Mouse (Mus musculus) CH12.LX (cell line): ENCODE data around the gene Xrn2. TPM values are rescaled to one million over a fixed set of nuclear protein-coding genes. Genes with fewer than 3 reads are reported as not detected.

Source experiments
- DNase-seq: peaks from one replicate; pipeline ENCODE4 v3.0.0-alpha.2; 2013; ENCODE audit errors: extremely low read depth
- H3K27ac ChIP-seq: 2 replicates; pipeline ENCODE4 v1.5.1; 2012; ENCODE audit warnings: low read depth, mild to moderate bottlenecking, control low read depth, moderate library complexity; ENCODE audit not compliant: insufficient read depth
- H3K27me3 ChIP-seq: replicated peaks from 2 replicates; pipeline ENCODE3; 2012; ENCODE audit warnings: inconsistent platforms
- H3K36me3 ChIP-seq, 2 experiments: replicated peaks in 1 of 2; 2 replicates each; pipeline versions ENCODE3 to v1.6.1; 2012; ENCODE audit warnings: inconsistent platforms in 1 of 2, low read length in 1 of 2, mild to moderate bottlenecking in 1 of 2, mixed read lengths in 1 of 2, moderate library complexity in 1 of 2; ENCODE audit not compliant: control insufficient read depth in 1 of 2, insufficient read depth in 1 of 2
- H3K4me1 ChIP-seq, 2 experiments: 2 replicates each; pipeline ENCODE4 v1.6.1; 2012; ENCODE audit warnings: inconsistent platforms in 1 of 2, moderate library complexity in 1 of 2; ENCODE audit not compliant: insufficient read depth in 2 of 2, control insufficient read depth in 1 of 2
- H3K4me2 ChIP-seq: 2 replicates; pipeline ENCODE4 v1.6.1; 2012; ENCODE audit warnings: low read depth, mild to moderate bottlenecking, control low read depth; ENCODE audit not compliant: poor library complexity, insufficient read depth, severe bottlenecking
- H3K4me3 ChIP-seq, 3 experiments: fragments of 150-350 bp in 1 of 3; sonication (generic) in 1 of 3; replicated peaks in 1 of 3; 2 replicates each; pipeline versions ENCODE3 to v1.5.1; 2011 to 2012; ENCODE audit warnings: low read depth in 2 of 3, low read length in 2 of 3, mild to moderate bottlenecking in 2 of 3, moderate library complexity in 2 of 3, control low read depth in 1 of 3, improper control_type of control experiment in 1 of 3, inconsistent platforms in 1 of 3, mixed read lengths in 1 of 3; ENCODE audit not compliant: poor library complexity in 1 of 3
- H3K79me2 ChIP-seq: replicated peaks from 2 replicates; pipeline ENCODE4 v1.6.1; 2012; ENCODE audit warnings: mild to moderate bottlenecking, moderate library complexity; ENCODE audit not compliant: control insufficient read depth, poor library complexity, insufficient read depth, severe bottlenecking; ENCODE audit errors: extremely low read depth
- H3K9ac ChIP-seq: 2 replicates; pipeline ENCODE4 v1.6.1; 2012; ENCODE audit warnings: low read depth, mild to moderate bottlenecking, control low read depth, moderate library complexity; ENCODE audit not compliant: insufficient read depth
- H3K9me3 ChIP-seq: replicated peaks from 2 replicates; pipeline ENCODE3; 2012; ENCODE audit warnings: low read length, inconsistent platforms, mixed read lengths
- BHLHE40 ChIP-seq: IDR thresholded peaks from 2 replicates; pipeline ENCODE4 v1.6.1; 2011; ENCODE audit warnings: mild to moderate bottlenecking, low read depth, low read length, improper control_type of control experiment
- CHD1 ChIP-seq: IDR thresholded peaks from 2 replicates; pipeline ENCODE4 v1.6.1; 2012; ENCODE audit warnings: low read depth, low read length, improper control_type of control experiment, inconsistent platforms
- CHD2 ChIP-seq: IDR thresholded peaks from 2 replicates; pipeline ENCODE4 v1.6.1; 2011; ENCODE audit warnings: low read length, improper control_type of control experiment
- CTCF ChIP-seq, 2 experiments: IDR thresholded peaks in 1 of 2; conservative IDR thresholded peaks in 1 of 2; 2 replicates each; pipeline ENCODE4 v1.5.1; 2011 to 2012; ENCODE audit warnings: low read depth in 2 of 2, low read length in 2 of 2, improper control_type of control experiment in 1 of 2, inconsistent platforms in 1 of 2, mild to moderate bottlenecking in 1 of 2, moderate library complexity in 1 of 2
- E2F4 ChIP-seq: IDR thresholded peaks from 2 replicates; pipeline ENCODE4 v1.6.1; 2011; ENCODE audit warnings: low read depth, low read length, improper control_type of control experiment; ENCODE audit not compliant: insufficient replicate concordance
- ELF1 ChIP-seq: IDR thresholded peaks from 2 replicates; pipeline ENCODE4 v1.6.1; 2014; ENCODE audit warnings: low read depth, mild to moderate bottlenecking, inconsistent platforms, low read length, improper control_type of control experiment
- EP300 ChIP-seq: IDR thresholded peaks from 2 replicates; pipeline ENCODE4 v1.6.1; 2011; ENCODE audit warnings: low read length, improper control_type of control experiment
- ETS1 ChIP-seq: conservative IDR thresholded peaks from 2 replicates; pipeline ENCODE4 v1.6.1; 2012; ENCODE audit warnings: low read depth, mild to moderate bottlenecking, inconsistent platforms, low read length, improper control_type of control experiment, moderate library complexity
- GABPA ChIP-seq: IDR thresholded peaks from 2 replicates; pipeline ENCODE4 v1.6.1; 2012; ENCODE audit warnings: low read depth, low read length, improper control_type of control experiment, inconsistent platforms; ENCODE audit not compliant: insufficient replicate concordance
- HCFC1 ChIP-seq: IDR thresholded peaks from 2 replicates; pipeline ENCODE4 v1.6.1; 2012; ENCODE audit warnings: low read depth, mild to moderate bottlenecking, inconsistent platforms, low read length, improper control_type of control experiment
- IRF4 ChIP-seq: IDR thresholded peaks from 2 replicates; pipeline ENCODE4 v1.6.1; 2014; ENCODE audit warnings: low read depth, mild to moderate bottlenecking, inconsistent platforms, low read length, improper control_type of control experiment
- JUN ChIP-seq: IDR thresholded peaks from 2 replicates; pipeline ENCODE4 v1.6.1; 2011; ENCODE audit warnings: low read depth, mild to moderate bottlenecking, low read length, improper control_type of control experiment, moderate library complexity; ENCODE audit not compliant: insufficient read depth
- JUND ChIP-seq: conservative IDR thresholded peaks from 2 replicates; pipeline ENCODE4 v1.6.1; 2011; ENCODE audit warnings: low read depth, low read length, improper control_type of control experiment
- KAT2A ChIP-seq: IDR thresholded peaks from 2 replicates; pipeline ENCODE4 v1.6.1; 2012; ENCODE audit warnings: low read length, improper control_type of control experiment, inconsistent platforms; ENCODE audit not compliant: insufficient replicate concordance
- MAFK ChIP-seq: IDR thresholded peaks from 2 replicates; pipeline ENCODE4 v1.6.1; 2011; ENCODE audit warnings: low read length, improper control_type of control experiment; ENCODE audit not compliant: insufficient replicate concordance
- MAX ChIP-seq: IDR thresholded peaks from 2 replicates; pipeline ENCODE4 v1.6.1; 2011; ENCODE audit warnings: low read length, improper control_type of control experiment
- MAZ ChIP-seq: IDR thresholded peaks from 2 replicates; pipeline ENCODE4 v1.6.1; 2012; ENCODE audit warnings: low read depth, mild to moderate bottlenecking, inconsistent platforms, low read length, improper control_type of control experiment, moderate library complexity
- MEF2A ChIP-seq: IDR thresholded peaks from 2 replicates; pipeline ENCODE4 v1.6.1; 2014; ENCODE audit warnings: low read depth, mild to moderate bottlenecking, inconsistent platforms, low read length, improper control_type of control experiment, borderline replicate concordance
- MXI1 ChIP-seq: IDR thresholded peaks from 2 replicates; pipeline ENCODE4 v1.6.1; 2011; ENCODE audit warnings: mild to moderate bottlenecking, low read depth, low read length, improper control_type of control experiment
- MYC ChIP-seq: IDR thresholded peaks from 2 replicates; pipeline ENCODE4 v1.6.1; 2011; ENCODE audit warnings: low read depth, mild to moderate bottlenecking, improper control_type of control experiment, low read length
- NELFE ChIP-seq: IDR thresholded peaks from 2 replicates; pipeline ENCODE4 v1.6.1; 2011; ENCODE audit warnings: low read depth, low read length, improper control_type of control experiment
- NRF1 ChIP-seq: IDR thresholded peaks from 2 replicates; pipeline ENCODE4 v1.6.1; 2014; ENCODE audit warnings: low read depth, mild to moderate bottlenecking, inconsistent platforms, low read length, improper control_type of control experiment, moderate library complexity
- PAX5 ChIP-seq: IDR thresholded peaks from 2 replicates; pipeline ENCODE4 v1.6.1; 2012; ENCODE audit warnings: low read length, inconsistent platforms, mixed read lengths
- POLR2A ChIP-seq: IDR thresholded peaks from 2 replicates; pipeline ENCODE4 v1.6.1; 2011; ENCODE audit warnings: low read depth, mild to moderate bottlenecking, improper control_type of control experiment, low read length
- POLR2AphosphoS2 ChIP-seq: IDR thresholded peaks from 2 replicates; pipeline ENCODE4 v1.6.1; 2011; ENCODE audit warnings: low read depth, low read length, improper control_type of control experiment
- RAD21 ChIP-seq: IDR thresholded peaks from 2 replicates; pipeline ENCODE4 v1.6.1; 2011; ENCODE audit warnings: low read depth, mild to moderate bottlenecking, low read length, improper control_type of control experiment, moderate library complexity
- RCOR1 ChIP-seq: conservative IDR thresholded peaks from 2 replicates; pipeline ENCODE4 v1.6.1; 2012; ENCODE audit warnings: low read depth, mild to moderate bottlenecking, inconsistent platforms, low read length, improper control_type of control experiment
- SIN3A ChIP-seq: IDR thresholded peaks from 2 replicates; pipeline ENCODE4 v1.6.1; 2012; ENCODE audit warnings: low read length, improper control_type of control experiment, inconsistent platforms
- SMC3 ChIP-seq: IDR thresholded peaks from 2 replicates; pipeline ENCODE4 v1.6.1; 2011; ENCODE audit warnings: low read depth, low read length, improper control_type of control experiment
- TBP ChIP-seq: conservative IDR thresholded peaks from 2 replicates; pipeline ENCODE4 v1.6.1; 2011; ENCODE audit warnings: low read depth, low read length, improper control_type of control experiment
- TCF12 ChIP-seq: IDR thresholded peaks from 2 replicates; pipeline ENCODE4 v1.6.1; 2014; ENCODE audit warnings: low read depth, mild to moderate bottlenecking, inconsistent platforms, low read length, improper control_type of control experiment
- UBTF ChIP-seq: IDR thresholded peaks from 2 replicates; pipeline ENCODE4 v1.6.1; 2012; ENCODE audit warnings: low read depth, mild to moderate bottlenecking, inconsistent platforms, low read length, improper control_type of control experiment, moderate library complexity
- USF1 ChIP-seq: IDR thresholded peaks from 2 replicates; pipeline ENCODE4 v1.6.1; 2014; ENCODE audit warnings: low read depth, mild to moderate bottlenecking, inconsistent platforms, low read length, improper control_type of control experiment
- USF2 ChIP-seq: conservative IDR thresholded peaks from 2 replicates; pipeline ENCODE4 v1.6.1; 2011; ENCODE audit warnings: low read depth, low read length, improper control_type of control experiment
- ZC3H11A ChIP-seq: IDR thresholded peaks from 2 replicates; pipeline ENCODE4 v1.6.1; 2012; ENCODE audit warnings: low read depth, mild to moderate bottlenecking, inconsistent platforms, low read length, improper control_type of control experiment
- ZKSCAN1 ChIP-seq: IDR thresholded peaks from 2 replicates; pipeline ENCODE4 v1.6.1; 2012; ENCODE audit warnings: low read depth, inconsistent platforms, low read length, improper control_type of control experiment, borderline replicate concordance
- ZMIZ1 ChIP-seq: IDR thresholded peaks from 2 replicates; pipeline ENCODE4 v1.6.1; 2012; ENCODE audit warnings: low read depth, mild to moderate bottlenecking, inconsistent platforms, low read length, improper control_type of control experiment
- ZNF384 ChIP-seq: IDR thresholded peaks from 2 replicates; pipeline ENCODE4 v1.6.1; 2012; ENCODE audit warnings: low read depth, low read length, improper control_type of control experiment, inconsistent platforms
- dilution Hi-C: fragments of 300-500 bp; cut with MboI; formaldehyde crosslinking; loops from 2 replicates; pipeline ENCODE4 v1.14.3; 2020; ENCODE audit warnings: low sequenced_read_pairs; ENCODE audit not compliant: extremely low pct_unique_long_range_greater_than_20kb, extremely low pct_ligation_motif_present
- in situ Hi-C: fragments of 300-500 bp; cut with MboI; formaldehyde crosslinking; loops from 3 replicates; pipeline ENCODE4 v1.14.3; 2019; ENCODE audit warnings: low sequenced_read_pairs, low pct_ligation_motif_present, low pct_unique_long_range_greater_than_20kb, mixed read lengths
- polyA plus RNA-seq: library from polyadenylated mRNA; unstranded; fragments of >175 nt; gene quantifications from 2 replicates; pipeline ENCODE4 v1.2.1, GENCODE M21; 2012; ENCODE audit warnings: low read depth; ENCODE audit not compliant: insufficient read length
- total RNA-seq, 2 experiments: library from RNA; depleted of rRNA; stranded (reverse); fragments of 300-350 nt in 1 of 2; fragments of >200 nt in 1 of 2; gene quantifications; 2 replicates each; pipeline ENCODE4 v1.2.3; 2012 to 2014

The Xrn2 gene
- total RNA-seq (2012; rRNA removed) (114 and 137 TPM in 2 replicates), total RNA-seq (2014; rRNA removed) (106 and 130 TPM in 2 replicates), polyA plus RNA-seq (103 and 115 TPM in 2 replicates)

- Histone ChIP-seq H3K27ac (peak within 1 kb of the TSS; percentile 89), H3K9ac (peak within 1 kb of the TSS; percentile 88), H3K36me3 (peaks cover 4 to 16% of the 10 kb centered on the region in 2 experiments), H3K79me2 (peaks cover 45% of the 10 kb centered on the region), H3K4me2 (peak within 1 kb of the TSS; percentile 87)
- TF ChIP-seq USF2 (peak; percentile 50), USF1 (peak; percentile 84), ZKSCAN1 (no peak), ETS1 (peak; percentile 29), ZC3H11A (no peak), EP300 (no peak; the same call in 1 of the 2 replicates), RCOR1 (no peak), CTCF (conservative IDR thresholded peaks at IDR 0.05 in 1 of 2, IDR thresholded peaks at IDR 0.05 in 1 of 2; ENCODE audit: low read depth in 2 of 2, low read length in 2 of 2) (0 out of 4 replicates have a peak, but pooled peaks of 1 of the 2 experiments have one; percentile 1), ZNF384 (peak; percentile 86), BHLHE40 (peak; percentile 81), RAD21 (no peak), E2F4 (no peak), MXI1 (peak; percentile 95), JUND (no peak; the same call in 1 of the 2 replicates), SMC3 (no peak), IRF4 (peak; percentile 40; the same call in 1 of the 2 replicates), NRF1 (no peak), MEF2A (no peak; the same call in 1 of the 2 replicates), SIN3A (peak; percentile 88), KAT2A (peak; percentile 75; the same call in 1 of the 2 replicates), NELFE (peak; percentile 92), TBP (peak; percentile 95), CHD1 (no peak), ELF1 (peak; percentile 90), MAZ (no peak), TCF12 (peak; percentile 58), POLR2A (peak; percentile 88), POLR2AphosphoS2 (0 out of 2 replicates have a peak, but pooled peaks have one; percentile 60), UBTF (no peak), MYC (peak; percentile 88), MAFK (0 out of 2 replicates have a peak, but pooled peaks have one; percentile 12), HCFC1 (peak; percentile 86), MAX (peak; percentile 96), JUN (no peak; the same call in 1 of the 2 replicates), GABPA (no peak), ZMIZ1 (peak; percentile 94), PAX5 (no peak), CHD2 (no peak)
- TF ChIP-seq, all 38 proteins: peak for 21
- peak; percentile 93 for DNase-seq
- dilution Hi-C loops, result no loop called here
- in situ Hi-C loops, result no loop called here
- H3K4me1 ChIP-seq, result peaks cover 9 to 38% of the 10 kb centered on the region in 2 experiments; a peak in 3 of 4 replicates
- H3K27me3 ChIP-seq, result no peaks in the 10 kb centered on the region
- peaks cover 5% of the 10 kb centered on the region for H3K9me3 ChIP-seq
- peak within 1 kb of the TSS; percentile 94 to 97 (median 95) for H3K4me3 ChIP-seq
Measured at GRCm38 (mm10) chr2:147012623-147013184, at the start of gene Xrn2. Gene Xrn2, plus strand, starts transcription at chr2:147012996.
